ENCODE assay signal across 8 mouse cellular contexts in genomic region chr11:69058265-69058664, GRCm38 (mm10). TPM values are rescaled to one million over a fixed set of nuclear protein-coding genes. Genes with fewer than 3 reads are reported as not detected.
DNase-seq lines count a peak whose midpoint lies in the region; ATAC-seq and TF ChIP-seq lines count a peak whose summit lies in the region.

No protein-coding gene starts in this region.

- no peak for TF ChIP-seq POLR2A in cortical plate, adult 2 months (IDR thresholded peaks at IDR 0.05; ENCODE audit: extremely low read depth, insufficient read depth, low read length)

- no peak for ATAC-seq in kidney, embryonic 14.5 days (ENCODE audit: low FRiP score, low TSS enrichment)
- no peak for ATAC-seq in midbrain, embryonic 15.5 days (replicated peaks)

- no peak overlapping the region; the same call in 1 of the 2 replicates for H3K27ac ChIP-seq in kidney, embryonic 14.5 days (ENCODE audit: low read depth, low read length)
- H3K27ac ChIP-seq in cortical plate, adult 2 months (ENCODE audit: insufficient read depth, low read length), result 0 out of 2 replicates have a peak overlapping the region, but pooled peaks have one; percentile 44
- peak overlapping the region; percentile 95 for H3K27ac ChIP-seq in midbrain, embryonic 15.5 days

- H3K36me3 ChIP-seq in kidney, embryonic 14.5 days (ENCODE audit: control insufficient read depth, insufficient read depth, low read length), result 0 out of 2 replicates have a peak, but pooled peaks cover 3% of the 10 kb centered on the region
- no peaks in the 10 kb centered on the region for H3K36me3 ChIP-seq in midbrain, embryonic 15.5 days (replicated peaks)

- peak overlapping the region; percentile 96 for H3K4me2 ChIP-seq in kidney, embryonic 14.5 days (replicated peaks; ENCODE audit: low read depth, low read length)
- H3K4me2 ChIP-seq in midbrain, embryonic 15.5 days, result peak overlapping the region; percentile 92

- H3K4me1 ChIP-seq in kidney, embryonic 14.5 days (ENCODE audit: control insufficient read depth, insufficient read depth, low read length), result peaks cover 20% of the 10 kb centered on the region
- no peaks in the 10 kb centered on the region for H3K4me1 ChIP-seq in cortical plate, adult 2 months (ENCODE audit: control insufficient read depth, insufficient read depth, low read length)
- H3K4me1 ChIP-seq in midbrain, embryonic 15.5 days, result peaks cover 30% of the 10 kb centered on the region

- no peak for TF ChIP-seq CTCF in cortical plate, adult 2 months (IDR thresholded peaks at IDR 0.05; ENCODE audit: extremely low read depth, insufficient read depth, low read length)

- peak overlapping the region; percentile 59; the same call in 1 of the 2 replicates for H3K9ac ChIP-seq in kidney, embryonic 14.5 days (ENCODE audit: low read depth, low read length)
- peak overlapping the region; percentile 62 for H3K9ac ChIP-seq in midbrain, embryonic 15.5 days

- H3K27me3 ChIP-seq in kidney, embryonic 14.5 days (ENCODE audit: control insufficient read depth, insufficient read depth, low read length), result no peaks in the 10 kb centered on the region
- H3K27me3 ChIP-seq in midbrain, embryonic 15.5 days (replicated peaks), result no peaks in the 10 kb centered on the region

- 74% methylated on average over 2 of the region's 2 CpGs for WGBS in kidney, embryonic 14.5 days
- WGBS in midbrain, embryonic 15.5 days, result 76% methylated on average over 2 of the region's 2 CpGs

- no peak for DNase-seq in kidney, postnatal 10 days
- DNase-seq in induced T-regulatory cell, adult 2 months (ENCODE audit: low read depth), result peak; percentile 30
- no peak for DNase-seq in yolk sac, embryonic 10.5 days (ENCODE audit: low spot score)
- no peak for DNase-seq in gastrocnemius, adult 8-10 months (ENCODE audit: low spot score in 2 of 2)
- DNase-seq in frontal cortex, postnatal 36 days (ENCODE audit: low spot score in 2 of 2), result no peak

- peak overlapping the region; percentile 89 for H3K4me3 ChIP-seq in kidney, embryonic 14.5 days (ENCODE audit: low read length)
- H3K4me3 ChIP-seq in cortical plate, adult 2 months (ENCODE audit: insufficient read depth, low read length), result peak overlapping the region; percentile 73
- peak overlapping the region; percentile 84 for H3K4me3 ChIP-seq in midbrain, embryonic 15.5 days

- no peaks in the 10 kb centered on the region for H3K9me3 ChIP-seq in kidney, embryonic 14.5 days (ENCODE audit: control insufficient read depth, low read length)
- H3K9me3 ChIP-seq in midbrain, embryonic 15.5 days, result no peaks in the 10 kb centered on the region

RNA-seq across cellular contexts. Expression of gene Borcs6, which starts 1.3 kb away (rescaled TPM):
- 6.6 and 7.5 TPM in 2 replicates for polyA plus RNA-seq in kidney, embryonic 14.5 days (2014; fragmentation: Nextera tagmentation; extraction: Ambion mirVana)
- 32.5 and 34.1 TPM in 2 replicates for polyA plus RNA-seq in cortical plate, adult 2 months (2012; rRNA removed)
- 20.5 and 21.2 TPM in 2 replicates for polyA plus RNA-seq in midbrain, embryonic 15.5 days (2015; fragmentation: Nextera tagmentation; extraction: Ambion mirVana)
- 10 to 100 TPM; 22.4 to 26.2 (median 23.7) TPM for total RNA-seq in gastrocnemius, adult 8-10 months (2022)

RNA-seq across cellular contexts. Expression of gene Tmem107, which starts 12.3 kb away (rescaled TPM):
- polyA plus RNA-seq in kidney, embryonic 14.5 days (2014; fragmentation: Nextera tagmentation; extraction: Ambion mirVana), result 62.2 and 73.8 TPM in 2 replicates
- polyA plus RNA-seq in cortical plate, adult 2 months (2012; rRNA removed), result 20.6 and 21.4 TPM in 2 replicates
- 33.5 and 37.7 TPM in 2 replicates for polyA plus RNA-seq in midbrain, embryonic 15.5 days (2015; fragmentation: Nextera tagmentation; extraction: Ambion mirVana)
- total RNA-seq in gastrocnemius, adult 8-10 months (2022), result 1 to 10 TPM; 2.9 to 7.0 (median 5.2) TPM

RNA-seq across cellular contexts. Expression of gene Aurkb, which starts 12.8 kb away (rescaled TPM):
- polyA plus RNA-seq in kidney, embryonic 14.5 days (2014; fragmentation: Nextera tagmentation; extraction: Ambion mirVana), result 145 and 155 TPM in 2 replicates
- 0.57 and 1.2 TPM in 2 replicates for polyA plus RNA-seq in cortical plate, adult 2 months (2012; rRNA removed)
- polyA plus RNA-seq in midbrain, embryonic 15.5 days (2015; fragmentation: Nextera tagmentation; extraction: Ambion mirVana), result 17.7 and 23.9 TPM in 2 replicates
- total RNA-seq in gastrocnemius, adult 8-10 months (2022), result under 1 TPM in 1 of 4 experiments, not detected in 3; 0.35 TPM

RNA-seq across cellular contexts. Expression of gene Vamp2, which starts 30.0 kb away (rescaled TPM):
- polyA plus RNA-seq in kidney, embryonic 14.5 days (2014; fragmentation: Nextera tagmentation; extraction: Ambion mirVana), result 57.5 and 86.5 TPM in 2 replicates
- polyA plus RNA-seq in cortical plate, adult 2 months (2012; rRNA removed), result 1,153 and 1,156 TPM in 2 replicates
- 319 and 333 TPM in 2 replicates for polyA plus RNA-seq in midbrain, embryonic 15.5 days (2015; fragmentation: Nextera tagmentation; extraction: Ambion mirVana)
- 10 to 100 TPM; 31.4 to 39.6 (median 35.6) TPM for total RNA-seq in gastrocnemius, adult 8-10 months (2022)

RNA-seq across cellular contexts. Expression of gene Per1, which starts 36.8 kb away (rescaled TPM):
- 6.1 and 8.9 TPM in 2 replicates for polyA plus RNA-seq in kidney, embryonic 14.5 days (2014; fragmentation: Nextera tagmentation; extraction: Ambion mirVana)
- polyA plus RNA-seq in cortical plate, adult 2 months (2012; rRNA removed), result 48.3 and 57.6 TPM in 2 replicates
- 11.3 and 12.3 TPM in 2 replicates for polyA plus RNA-seq in midbrain, embryonic 15.5 days (2015; fragmentation: Nextera tagmentation; extraction: Ambion mirVana)
- total RNA-seq in gastrocnemius, adult 8-10 months (2022), result 10 to 100 TPM; 58.8 to 81.4 (median 70.4) TPM
